Mouse (Mus musculus) heart, adult 2 months (tissue): ENCODE results near the gene Pex1.
A peak's percentile ranks its signal among the peaks of the same experiment; 100 is the strongest.

Experiments
- CTCF ChIP-seq: fragments of 200-600 bp; IDR thresholded peaks from 2 replicates; pipeline ENCODE4 v1.8.1; 2022; ENCODE audit warnings: antibody characterized with exemption, mild to moderate bottlenecking, moderate library complexity
- EP300 ChIP-seq: fragments of 200-500 bp; IDR thresholded peaks from 2 replicates; pipeline ENCODE4 v1.6.1; 2011; ENCODE audit warnings: low read depth, low read length, control low read depth; ENCODE audit not compliant: insufficient read depth
- POLR2A ChIP-seq: fragments of 200-500 bp; IDR thresholded peaks from 2 replicates; pipeline ENCODE4 v1.6.1; 2011; ENCODE audit warnings: mild to moderate bottlenecking, low read depth, low read length, control low read depth; ENCODE audit not compliant: insufficient read depth

GRCm38 (mm10) chr5:3646991-3647707 is 51.3 kb downstream of the Pex1 start:
- TF ChIP-seq POLR2A (no peak), EP300 (0 out of 2 replicates have a peak, but pooled peaks have one; percentile 28), CTCF (peak; percentile 78)
